Mouse (Mus musculus) right cerebral cortex, adult 2 months (tissue): Measurements from ENCODE around the gene Recql.
A peak's percentile ranks its signal among the peaks of the same experiment; 100 is the strongest.

Source experiments
- DNase-seq, 2 experiments: peaks; one replicate each; pipeline ENCODE4 v3.0.0; 2021 to 2022; ENCODE audit warnings: low spot score in 2 of 2

Recql gene

GRCm38 (mm10) chr6:142387011-142387754, at the start of gene Recql, which contains the start of gene Golt1b:
Gene Recql (minus strand): TSS chr6:142387087.
Gene Golt1b (plus strand): TSS chr6:142387221.
- DNase-seq: peak; percentile 98 to 100

GRCm38 (mm10) chr6:142429072-142429471, 42.2 kb upstream of the Recql start:
- DNase-seq: no peak

- DNase-seq: no peak
Measured at GRCm38 (mm10) chr6:142424976-142425375, 38.1 kb upstream of the Recql start.

GRCm38 (mm10) chr6:142414597-142414996, 27.7 kb upstream of the Recql start:
- DNase-seq: no peak

- DNase-seq: no peak
Measured at GRCm38 (mm10) chr6:142413845-142414244, 27.0 kb upstream of the Recql start.

GRCm38 (mm10) chr6:142412906-142413491, 26.1 kb upstream of the Recql start, which contains the start of gene Spx:
Gene Spx (plus strand): TSS chr6:142413441.
- no peak for DNase-seq

- no peak for DNase-seq
Measured at GRCm38 (mm10) chr6:142411140-142411539, 24.3 kb upstream of the Recql start.

- DNase-seq: no peak
Measured at GRCm38 (mm10) chr6:142395756-142396155, 8.9 kb upstream of the Recql start.

GRCm38 (mm10) chr6:142394669-142395068, 7.8 kb upstream of the Recql start:
- DNase-seq: peak in 1 of 2 experiments; percentile 13

GRCm38 (mm10) chr6:142392312-142392711, 5.4 kb upstream of the Recql start:
- DNase-seq: no peak

- DNase-seq: peak in 1 of 2 experiments; percentile 18
Measured at GRCm38 (mm10) chr6:142389101-142389500, 2.2 kb upstream of the Recql start.

- DNase-seq: no peak
Measured at GRCm38 (mm10) chr6:142387755-142388271, 926 bp upstream of the Recql start.

- no peak for DNase-seq
Measured at GRCm38 (mm10) chr6:142386285-142387010, 439 bp downstream of the Recql start.

- no peak for DNase-seq
Measured at GRCm38 (mm10) chr6:142384521-142384920, 2.4 kb downstream of the Recql start.

- no peak for DNase-seq
Measured at GRCm38 (mm10) chr6:142381615-142382014, 5.3 kb downstream of the Recql start.

- no peak for DNase-seq
Measured at GRCm38 (mm10) chr6:142379961-142380360, 6.9 kb downstream of the Recql start.

- DNase-seq: no peak
Measured at GRCm38 (mm10) chr6:142378576-142379330, 8.1 kb downstream of the Recql start.

- no peak for DNase-seq
Measured at GRCm38 (mm10) chr6:142377081-142377480, 9.8 kb downstream of the Recql start.

- DNase-seq: no peak
Measured at GRCm38 (mm10) chr6:142369568-142369967, 17.3 kb downstream of the Recql start.

- no peak for DNase-seq
Measured at GRCm38 (mm10) chr6:142367565-142367964, 19.3 kb downstream of the Recql start.

GRCm38 (mm10) chr6:142366473-142367018, 20.3 kb downstream of the Recql start:
- DNase-seq: no peak
